Mouse (Mus musculus) erythroblast, embryonic 14.5 days (primary cell): Measurements from ENCODE around the gene Gm3755. TPM values are rescaled to one million over a fixed set of nuclear protein-coding genes. Genes with fewer than 3 reads are reported as not detected.
"Not testable (repeated sequence)": the region's sequence is repeated elsewhere in the genome, so short reads cannot be mapped to it uniquely, and the experiment has no call there.

ENCODE experiments used
- H3K27me3 ChIP-seq: 2 replicates; pipeline ENCODE4 v1.6.1; 2012; ENCODE audit warnings: inconsistent platforms; ENCODE audit not compliant: control insufficient read depth
- H3K36me3 ChIP-seq: 2 replicates; pipeline ENCODE4 v1.6.1; 2012; ENCODE audit warnings: mild to moderate bottlenecking, inconsistent platforms; ENCODE audit not compliant: control insufficient read depth
- H3K4me1 ChIP-seq: 2 replicates; pipeline ENCODE4 v1.6.1; 2012; ENCODE audit warnings: inconsistent platforms; ENCODE audit not compliant: control insufficient read depth
- H3K4me3 ChIP-seq: replicated peaks from 2 replicates; pipeline ENCODE3; 2012; ENCODE audit warnings: moderate library complexity, mild to moderate bottlenecking, inconsistent platforms
- H3K9me3 ChIP-seq: 2 replicates; pipeline ENCODE4 v1.6.1; 2012; ENCODE audit warnings: low read length, inconsistent platforms, mixed read lengths; ENCODE audit not compliant: control insufficient read depth
- polyA plus RNA-seq: library from polyadenylated mRNA; stranded (reverse); fragments of >175 nt; gene quantifications from 2 replicates; pipeline ENCODE4 v1.2.3, GENCODE M21; 2012

Gm3755 gene
- not detected in 2 replicates for polyA plus RNA-seq

- H3K27me3 ChIP-seq, H3K4me3 ChIP-seq, H3K36me3 ChIP-seq: not testable (repeated sequence)
These were observed at the start of gene Gm3755 for GRCm38 (mm10) chr14:7450817-7451216. Gm3755 (minus strand) TSS chr14:7450917.

GRCm38 (mm10) chr14:7488731-7489130 is 38.0 kb upstream of the Gm3755 start:
- H3K27me3 ChIP-seq, H3K9me3 ChIP-seq, H3K4me1 ChIP-seq, H3K4me3 ChIP-seq, H3K36me3 ChIP-seq: not testable (repeated sequence)

More at GRCm38 (mm10) chr14:7450817-7451216, at the start of gene Gm3755:
- not testable (repeated sequence) for H3K4me1 ChIP-seq, H3K9me3 ChIP-seq

GRCm38 (mm10) chr14:7483662-7484061 is 32.9 kb upstream of the Gm3755 start, which contains the start of gene Gm3752:
Gm3752 (minus strand) TSS chr14:7483762.
- not testable (repeated sequence) for H3K36me3 ChIP-seq, H3K4me1 ChIP-seq, H3K4me3 ChIP-seq, H3K9me3 ChIP-seq, H3K27me3 ChIP-seq

DNA sequence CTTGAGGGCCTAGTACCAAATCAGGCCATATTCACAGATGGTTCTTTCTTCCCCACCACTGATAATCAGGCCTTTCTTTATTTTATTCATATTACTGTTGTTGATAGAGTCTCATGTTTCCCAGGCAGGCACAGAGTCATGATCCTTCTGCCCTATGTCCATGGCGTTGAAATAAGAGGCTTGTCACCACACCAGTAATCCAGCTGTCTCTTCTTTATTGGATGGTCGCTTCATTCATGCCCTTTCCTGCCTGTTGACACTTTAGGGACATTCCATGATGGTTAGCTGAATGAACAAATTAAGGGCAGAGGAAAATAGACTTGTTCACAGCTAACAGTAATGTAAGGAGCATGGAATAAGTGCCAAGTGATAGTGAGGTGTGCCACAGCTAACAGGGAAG is 28.2 kb downstream of the Gm3755 start:
- H3K9me3 ChIP-seq, H3K27me3 ChIP-seq, H3K36me3 ChIP-seq, H3K4me3 ChIP-seq, H3K4me1 ChIP-seq: not testable (repeated sequence)

Other genes starting within 250 kb of the Gm3755 start
- not detected in 2 replicates for gene Gm3727, start 186.2 kb downstream of the Gm3755 start, polyA plus RNA-seq
- gene Gm3739, start 135.9 kb downstream of the Gm3755 start, polyA plus RNA-seq: not detected in 2 replicates
- gene Gm5797, start 118.5 kb downstream of the Gm3755 start, polyA plus RNA-seq: not detected in 2 replicates
- not detected in 2 replicates for gene Gm8374, start 85.8 kb downstream of the Gm3755 start, polyA plus RNA-seq
- not detected in 2 replicates for gene Gm3752, start 32.8 kb upstream of the Gm3755 start, polyA plus RNA-seq
- gene Gm3558, start 117.6 kb upstream of the Gm3755 start, polyA plus RNA-seq: not detected in 2 replicates
- not detected in 2 replicates for gene Gm10338, start 144.7 kb upstream of the Gm3755 start, polyA plus RNA-seq
- gene Gm10128, start 193.1 kb upstream of the Gm3755 start, polyA plus RNA-seq: not detected in 2 replicates